Mouse (Mus musculus) small intestine, adult 2 months (tissue): ENCODE measurements around the gene Mrps23.

Experiments used
- CTCF ChIP-seq: fragments of 200-500 bp; IDR thresholded peaks from 2 replicates; pipeline ENCODE4 v1.5.1; 2012; ENCODE audit warnings: low read depth, mild to moderate bottlenecking, control low read depth, inconsistent platforms, low read length, moderate library complexity, mixed read lengths; ENCODE audit not compliant: insufficient replicate concordance, insufficient read length; ENCODE audit errors: extremely low read depth
- POLR2A ChIP-seq: fragments of 200-500 bp; IDR thresholded peaks from 2 replicates; pipeline ENCODE4 v1.6.1; 2012; ENCODE audit warnings: low read depth, mild to moderate bottlenecking, control low read depth, inconsistent platforms, low read length, moderate library complexity

DNA sequence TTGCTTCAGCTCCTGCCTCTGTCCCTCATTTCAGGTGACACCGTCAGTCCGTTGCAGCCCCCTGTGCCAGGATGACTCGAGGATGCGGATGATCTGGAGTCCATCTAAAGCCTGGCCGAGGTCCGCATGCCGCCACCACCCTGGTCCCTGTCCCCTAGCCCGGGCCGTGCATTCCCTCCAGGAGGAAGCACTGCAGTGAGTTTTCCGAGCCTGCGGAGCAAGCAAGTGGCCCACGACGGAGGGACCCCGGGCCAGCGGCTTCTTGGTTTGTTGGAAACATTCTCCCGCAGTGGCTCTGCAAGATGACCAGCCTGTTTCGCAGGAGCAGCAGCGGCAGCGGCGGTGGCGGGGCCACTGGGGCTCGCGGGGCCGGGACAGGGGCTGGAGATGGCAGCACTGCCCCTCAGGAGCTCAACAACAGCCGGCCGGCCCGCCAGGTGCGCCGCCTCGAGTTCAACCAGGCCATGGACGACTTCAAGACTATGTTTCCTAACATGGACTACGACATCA is 34.6 kb upstream of the Mrps23 start:
- TF ChIP-seq POLR2A (no peak), CTCF (no peak)
